Mouse (Mus musculus) CD4-positive helper T cell, adult 2 months (primary cell): ENCODE data around the gene Nrp1.
A peak's percentile ranks its signal among the peaks of the same experiment; 100 is the strongest.

ENCODE experiments used
- DNase-seq: peaks from one replicate; pipeline ENCODE4 v3.0.0-alpha.2; 2012; ENCODE audit warnings: low read depth, missing footprints, low spot score

Gene Nrp1

GRCm38 (mm10) chr8:128551421-128552139 lies 193.2 kb downstream of the Nrp1 start:
- peak; percentile 84 for DNase-seq
